Mouse (Mus musculus) kidney, embryonic 16.5 days (tissue): ENCODE measurements around the gene Zfp965. TPM values are rescaled to one million over a fixed set of nuclear protein-coding genes. Genes with fewer than 3 reads are reported as not detected.
"Not testable (repeated sequence)": the region's sequence is repeated elsewhere in the genome, so short reads cannot be mapped to it uniquely, and the experiment has no call there.

Source experiments
- ATAC-seq: fragments of 200-750 bp; cut with Nextera tagmentation; 2 replicates; pipeline ENCODE4 v1.8.0; 2017; ENCODE audit warnings: moderate TSS enrichment; ENCODE audit not compliant: low FRiP score, low TSS enrichment
- H3K27ac ChIP-seq: fragments of 300-500 bp; sonication (generic); 2 replicates; pipeline ENCODE4 v1.5.1; 2014; ENCODE audit warnings: low read length
- H3K27me3 ChIP-seq: fragments of 300-500 bp; sonication (generic); 2 replicates; pipeline ENCODE4 v1.6.1; 2014; ENCODE audit warnings: low read length, control low read depth, mixed read lengths; ENCODE audit not compliant: insufficient read depth
- H3K36me3 ChIP-seq: fragments of 300-500 bp; sonication (generic); 2 replicates; pipeline ENCODE4 v1.6.1; 2014; ENCODE audit warnings: low read length, control low read depth, mixed read lengths; ENCODE audit not compliant: insufficient read depth
- H3K4me1 ChIP-seq: fragments of 300-500 bp; sonication (generic); 2 replicates; pipeline ENCODE4 v1.6.1; 2014; ENCODE audit warnings: low read length, control low read depth, mixed read lengths; ENCODE audit not compliant: insufficient read depth
- H3K4me2 ChIP-seq: fragments of 300-500 bp; sonication (generic); replicated peaks from 2 replicates; pipeline ENCODE4 v1.6.1; 2014; ENCODE audit warnings: low read depth, low read length
- H3K4me3 ChIP-seq: fragments of 300-500 bp; sonication (generic); 2 replicates; pipeline ENCODE4 v1.5.1; 2014; ENCODE audit warnings: mild to moderate bottlenecking, low read length
- H3K9ac ChIP-seq: fragments of 300-500 bp; sonication (generic); replicated peaks from 2 replicates; pipeline ENCODE4 v1.6.1; 2014; ENCODE audit warnings: low read length
- H3K9me3 ChIP-seq: fragments of 300-500 bp; sonication (generic); 2 replicates; pipeline ENCODE4 v1.6.1; 2016; ENCODE audit warnings: low read length, control low read depth
- WGBS: fragments of 180-500 bp; shearing (Covaris S2); extraction: QIAGEN DNeasy Blood & Tissue Kit; methylation state at CpG from one replicate; pipeline ENCODE4 v1.1.7; 2014; 5-methylcytosine and 5-hydroxymethylcytosine counted together
- polyA plus RNA-seq: library from polyadenylated mRNA; unstranded; fragments of >200 nt; fragmentation: Nextera tagmentation; extraction: Ambion mirVana; gene quantifications from 2 replicates; pipeline ENCODE4 v1.2.1, GENCODE M21; 2015

Zfp965 gene
- polyA plus RNA-seq: 5.7 and 7.4 TPM in 2 replicates

DNA sequence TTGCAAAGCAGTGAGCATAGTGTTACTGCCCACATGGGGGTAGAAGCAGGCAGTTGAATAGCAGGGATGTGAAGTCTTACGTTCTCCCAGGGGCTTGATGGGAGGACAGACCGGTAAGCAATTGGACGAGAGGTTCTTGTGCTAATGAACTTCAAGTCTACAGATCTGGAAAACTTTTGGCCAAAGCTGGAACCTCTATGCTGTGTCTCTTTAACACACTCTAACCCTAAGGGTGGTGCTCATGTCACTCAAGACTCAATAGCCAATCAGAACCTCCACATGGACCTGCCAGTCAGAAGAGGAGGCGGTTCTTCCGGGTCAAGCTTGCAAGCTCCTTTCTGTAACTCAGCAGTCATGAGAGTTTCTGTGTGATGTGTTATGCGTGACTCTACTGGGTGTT is at the start of gene Zfp965:
TSS of gene Zfp965 (plus strand) at position 301 of the 400 bp plus-strand sequence.
- H3K4me2 ChIP-seq, H3K27ac ChIP-seq, H3K9ac ChIP-seq, H3K9me3 ChIP-seq, ATAC-seq, H3K27me3 ChIP-seq, H3K4me3 ChIP-seq, H3K36me3 ChIP-seq, H3K4me1 ChIP-seq: not testable (repeated sequence)
- WGBS: no CpG with 5 or more reads among the region's 6 CpGs

DNA sequence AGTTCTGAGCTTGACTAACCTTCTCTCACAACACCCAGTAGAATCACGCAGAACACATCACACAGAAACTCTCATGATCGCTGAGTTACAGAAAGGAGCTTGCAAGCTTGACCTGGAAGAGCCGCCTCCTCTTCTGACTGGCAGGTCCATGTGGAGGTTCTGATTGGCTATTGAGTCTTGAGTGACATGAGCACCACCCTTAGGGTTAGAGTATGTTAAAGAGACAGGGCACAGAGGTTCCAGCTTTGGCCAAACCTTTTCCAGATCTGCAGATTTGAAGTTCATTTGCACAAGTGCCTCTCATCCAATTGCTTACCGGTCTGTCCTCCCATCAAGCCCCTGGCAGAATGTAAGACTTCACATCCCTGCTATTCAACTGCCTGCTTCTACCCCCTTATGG is 34.1 kb upstream of the Zfp965 start, which contains the start of gene Gm4724:
TSS of gene Gm4724 (minus strand) at position 101 of the 400 bp plus-strand sequence.
- no CpG with 5 or more reads among the region's 4 CpGs for WGBS
- H3K27ac ChIP-seq: not testable (repeated sequence)

More for the DNA sequence above, 34.1 kb upstream of the Zfp965 start, which contains the start of gene Gm4724:
- not testable (repeated sequence) for H3K4me2 ChIP-seq, H3K27me3 ChIP-seq, H3K4me3 ChIP-seq, H3K9ac ChIP-seq, H3K9me3 ChIP-seq, ATAC-seq, H3K4me1 ChIP-seq, H3K36me3 ChIP-seq

Other genes starting within 250 kb of the Zfp965 start
- 4.7 and 5.2 TPM in 2 replicates for gene Gm14440, start 194.9 kb upstream of the Zfp965 start, polyA plus RNA-seq
- 19.7 and 21.8 TPM in 2 replicates for gene Gm4631, start 131.8 kb upstream of the Zfp965 start, polyA plus RNA-seq
- gene Zfp968, start 97.5 kb upstream of the Zfp965 start, polyA plus RNA-seq: 6.1 and 6.7 TPM in 2 replicates
- gene Gm4724, start 34.2 kb upstream of the Zfp965 start, polyA plus RNA-seq: 9.9 and 21.1 TPM in 2 replicates
- gene Gm11007, start 174.0 kb downstream of the Zfp965 start, polyA plus RNA-seq: not detected in 2 replicates
- 17.9 and 20.1 TPM in 2 replicates for gene Zfp969, start 233.7 kb downstream of the Zfp965 start, polyA plus RNA-seq